Mouse (Mus musculus) bone marrow macrophage, adult 2 months (primary cell): ENCODE data around the gene Jsrp1.

Experiments
- CTCF ChIP-seq: IDR thresholded peaks from 2 replicates; pipeline ENCODE4 v1.5.1; 2012; ENCODE audit warnings: low read depth, mild to moderate bottlenecking, low read length, moderate library complexity
- POLR2A ChIP-seq: IDR thresholded peaks from 2 replicates; pipeline ENCODE4 v1.6.1; 2012; ENCODE audit warnings: mild to moderate bottlenecking, low read depth, low read length, borderline replicate concordance

DNA sequence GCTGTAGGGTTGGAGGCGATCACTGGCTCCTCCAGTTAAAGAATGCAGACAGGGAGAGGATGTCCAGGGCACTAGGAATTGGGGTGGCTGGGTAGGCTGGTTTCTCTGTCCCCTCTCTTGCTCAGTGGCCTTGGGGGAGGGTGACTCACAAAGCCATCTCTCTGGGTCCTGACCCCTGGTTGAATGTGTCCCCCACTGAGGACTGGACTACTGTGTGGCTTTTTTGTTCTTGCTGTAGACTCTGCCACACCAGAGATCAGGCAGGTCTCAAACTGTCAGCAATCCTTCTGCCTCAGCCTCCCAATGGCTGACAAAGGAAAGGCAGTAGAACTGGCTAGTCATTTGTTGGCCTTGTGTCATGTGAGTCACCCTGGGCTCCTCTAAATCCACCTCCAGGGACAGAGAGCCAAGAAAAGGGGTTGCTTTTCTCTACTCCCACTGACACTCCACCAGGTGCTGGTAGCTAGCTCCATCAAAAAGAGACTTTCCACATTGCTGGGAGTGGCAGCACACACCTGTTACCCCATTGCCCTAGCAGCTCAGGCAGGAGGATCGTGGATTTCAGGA is 25.1 kb upstream of the Jsrp1 start:
- no peak for TF ChIP-seq CTCF
- TF ChIP-seq POLR2A = no peak
